8 mouse cellular contexts compared by ENCODE assay signal in the genomic region with DNA sequence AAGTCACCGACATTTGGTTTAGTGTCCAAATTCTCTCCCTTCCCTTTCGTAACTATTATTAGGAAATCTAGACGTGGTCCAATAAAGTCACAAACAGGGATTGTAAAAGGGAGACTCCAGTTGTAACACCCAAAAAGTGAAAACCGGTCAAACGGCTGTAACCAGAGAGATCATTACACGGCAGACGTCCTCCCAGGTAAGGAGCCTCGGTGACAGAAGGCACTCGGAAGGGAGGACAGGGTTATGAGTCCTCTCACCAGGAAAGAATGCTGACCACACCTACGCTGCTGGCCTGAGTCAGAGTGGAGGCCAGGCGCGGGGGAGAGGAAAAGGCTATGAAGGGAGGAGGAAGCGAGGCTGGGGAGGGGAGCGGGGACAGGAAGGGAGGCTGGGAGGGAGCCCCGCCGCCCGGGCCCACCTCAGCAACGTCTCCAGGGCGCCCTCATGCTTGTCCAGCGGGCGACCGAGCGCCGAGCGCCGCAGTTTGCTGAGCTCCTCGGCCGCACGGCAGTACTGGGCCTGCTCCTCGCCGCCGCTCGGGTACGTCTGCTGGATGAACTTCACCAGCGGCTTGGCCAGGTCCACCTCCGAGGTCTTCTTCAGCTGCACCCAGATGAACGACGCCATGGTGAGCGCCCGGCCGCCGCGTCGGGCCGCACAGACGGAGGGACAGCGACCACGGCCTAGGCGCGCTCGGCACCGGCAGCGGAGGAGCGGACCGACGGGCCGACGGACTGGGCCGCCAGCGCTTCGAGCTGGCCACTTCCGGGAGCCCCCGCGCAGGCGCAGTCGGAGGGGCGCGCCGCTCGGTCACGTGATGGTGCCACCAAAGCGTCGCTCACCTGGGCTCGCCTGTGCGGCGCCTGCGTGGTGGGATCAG. TPM values are rescaled to one million over a fixed set of nuclear protein-coding genes. Genes with fewer than 3 reads are reported as not detected.
DNase-seq lines count a peak whose midpoint lies in the region; ATAC-seq and TF ChIP-seq lines count a peak whose summit lies in the region.

Gene Pdcd6ip (minus strand): TSS at position 779 of the 880 bp plus-strand sequence.

- no peaks in the 10 kb centered on the region for H3K36me3 ChIP-seq in ES-Bruce4 (ENCODE audit: control insufficient read depth, insufficient read depth, low read length, poor library complexity, severe bottlenecking)
- no peaks in the 10 kb centered on the region for H3K36me3 ChIP-seq in forebrain, embryonic 14.5 days (ENCODE audit: control insufficient read depth, insufficient read depth, low read length)
- H3K36me3 ChIP-seq in neural tube, embryonic 15.5 days = no peaks in the 10 kb centered on the region; the same call in 1 of the 2 replicates

- no peaks in the 10 kb centered on the region for H3K27me3 ChIP-seq in ES-Bruce4 (ENCODE audit: control insufficient read depth, insufficient read depth, low read length, poor library complexity, severe bottlenecking)
- no peaks in the 10 kb centered on the region for H3K27me3 ChIP-seq in forebrain, embryonic 14.5 days (replicated peaks; ENCODE audit: control insufficient read depth, insufficient read depth, low read length)
- H3K27me3 ChIP-seq in neural tube, embryonic 15.5 days (replicated peaks) = no peaks in the 10 kb centered on the region

- DNase-seq in cerebellum, adult 11 months = peak; percentile 92
- peak; percentile 92 for DNase-seq in forebrain, embryonic 14.5 days (ENCODE audit: low spot score)
- peak; percentile 96 for DNase-seq in heart, postnatal 14 days
- DNase-seq in layer of hippocampus, adult 11-12 months (ENCODE audit: low spot score) = peak; percentile 93
- peak; percentile 92 to 94 for DNase-seq in lung, adult 18-20 months
- peak; percentile 93 for DNase-seq in testis, postnatal 14 days (ENCODE audit: low spot score)

- TF ChIP-seq POLR2A in ES-Bruce4 (IDR thresholded peaks at IDR 0.05; ENCODE audit: insufficient read depth, low read length) = peak; percentile 22

- no peaks in the 10 kb centered on the region for H3K9me3 ChIP-seq in ES-Bruce4 (replicated peaks; ENCODE audit: control insufficient read depth, insufficient read depth, low read length, poor library complexity, severe bottlenecking)
- H3K9me3 ChIP-seq in forebrain, embryonic 14.5 days (replicated peaks; ENCODE audit: control insufficient read depth, low read length) = no peaks in the 10 kb centered on the region
- H3K9me3 ChIP-seq in neural tube, embryonic 15.5 days (replicated peaks) = no peaks in the 10 kb centered on the region

- H3K4me3 ChIP-seq in ES-Bruce4 (ENCODE audit: low read depth, low read length) = peak within 1 kb of the TSS; percentile 90
- peak within 1 kb of the TSS; percentile 95 for H3K4me3 ChIP-seq in forebrain, embryonic 14.5 days (ENCODE audit: low read depth, low read length)
- peak within 1 kb of the TSS; percentile 95 for H3K4me3 ChIP-seq in neural tube, embryonic 15.5 days (replicated peaks)

- no peak within 1 kb of the TSS for H3K27ac ChIP-seq in ES-Bruce4 (ENCODE audit: insufficient read depth, low read length)
- H3K27ac ChIP-seq in forebrain, embryonic 14.5 days (ENCODE audit: low read depth, low read length) = peak within 1 kb of the TSS; percentile 48; the same call in 1 of the 2 replicates
- peak within 1 kb of the TSS; percentile 82 for H3K27ac ChIP-seq in neural tube, embryonic 15.5 days (replicated peaks)

- H3K9ac ChIP-seq in ES-Bruce4 (ENCODE audit: low read depth, poor library complexity, severe bottlenecking) = peak within 1 kb of the TSS; percentile 88
- H3K9ac ChIP-seq in forebrain, embryonic 14.5 days (ENCODE audit: low read length) = peak within 1 kb of the TSS; percentile 97
- H3K9ac ChIP-seq in neural tube, embryonic 15.5 days (replicated peaks) = peak within 1 kb of the TSS; percentile 92

- 2% methylated on average over 59 of the region's 77 CpGs for WGBS in forebrain, embryonic 14.5 days
- WGBS in neural tube, embryonic 15.5 days = 1% methylated on average over 76 of the region's 77 CpGs

- peak; percentile 95 for ATAC-seq in forebrain, embryonic 14.5 days
- ATAC-seq in neural tube, embryonic 15.5 days (ENCODE audit: low FRiP score) = peak; percentile 91

- no peaks in the 10 kb centered on the region for H3K4me1 ChIP-seq in ES-Bruce4 (ENCODE audit: control insufficient read depth, insufficient read depth, low read length)
- H3K4me1 ChIP-seq in forebrain, embryonic 14.5 days (ENCODE audit: control insufficient read depth, insufficient read depth, low read length) = peaks cover 20% of the 10 kb centered on the region
- peaks cover 27% of the 10 kb centered on the region for H3K4me1 ChIP-seq in neural tube, embryonic 15.5 days

- no peak for TF ChIP-seq EP300 in ES-Bruce4 (IDR thresholded peaks at IDR 0.05; ENCODE audit: insufficient read depth, low read depth, low read length)

- H3K4me2 ChIP-seq in forebrain, embryonic 14.5 days (ENCODE audit: low read length) = peak within 1 kb of the TSS; percentile 85
- H3K4me2 ChIP-seq in neural tube, embryonic 15.5 days = peak within 1 kb of the TSS; percentile 81

- intact Hi-C loops in heart, postnatal 14 days (cut with DNase I) = loop anchor here (5.0 kb wide), 1 partner anchor 35 kb away; the partner anchor contains the start of gene Clasp2

- no peak for TF ChIP-seq CTCF in ES-Bruce4 (IDR thresholded peaks at IDR 0.05; ENCODE audit: low read depth, low read length)

RNA-seq across cellular contexts. Expression of gene Pdcd6ip, which starts in this region (rescaled TPM):
- polyA plus RNA-seq in ES-Bruce4 (2011; ENCODE audit: insufficient read depth, insufficient read length, low read depth, missing spikeins) = 133 TPM in 2 replicates
- polyA plus RNA-seq in forebrain, embryonic 14.5 days (2014; fragmentation: Nextera tagmentation; extraction: Ambion mirVana) = 29.6 and 41.5 TPM in 2 replicates
- 10 to 100 TPM; 66.6 to 68.6 TPM for total RNA-seq in heart, postnatal 14 days (2021)
- polyA plus RNA-seq in neural tube, embryonic 15.5 days (2015; fragmentation: Nextera tagmentation; extraction: Ambion mirVana) = 30.9 and 49.9 TPM in 2 replicates
